Mouse (Mus musculus): ENCODE data around the gene Srbd1.

Srbd1 gene

GRCm38 (mm10) chr17:86145079-86145951 is at the start of gene Srbd1:
TSS of gene Srbd1 (minus strand) at chr17:86145175.
- DNase-seq (ENCODE audit: low spot score): peak; percentile 92

DNA sequence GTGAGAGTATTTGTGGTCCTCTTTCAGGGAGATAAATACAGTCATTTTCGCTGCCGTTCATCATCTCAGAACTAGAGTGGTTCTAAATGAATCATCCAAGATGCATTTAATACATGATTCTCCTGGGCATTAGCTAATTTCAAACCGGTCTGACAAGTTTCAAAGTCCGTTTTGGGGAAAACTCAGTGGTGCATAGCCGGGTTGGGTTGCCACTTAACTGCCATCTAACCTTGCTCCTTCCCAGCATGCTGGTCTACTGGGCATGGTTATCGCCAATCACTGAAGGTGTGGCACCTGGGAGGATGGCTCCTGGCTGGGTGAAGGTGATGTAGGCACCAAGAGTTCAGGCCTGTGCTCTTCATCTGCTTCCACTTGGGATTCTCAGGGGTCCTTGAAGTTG is 49.0 kb upstream of the Srbd1 start:
- DNase-seq (ENCODE audit: low spot score): no peak

DNA sequence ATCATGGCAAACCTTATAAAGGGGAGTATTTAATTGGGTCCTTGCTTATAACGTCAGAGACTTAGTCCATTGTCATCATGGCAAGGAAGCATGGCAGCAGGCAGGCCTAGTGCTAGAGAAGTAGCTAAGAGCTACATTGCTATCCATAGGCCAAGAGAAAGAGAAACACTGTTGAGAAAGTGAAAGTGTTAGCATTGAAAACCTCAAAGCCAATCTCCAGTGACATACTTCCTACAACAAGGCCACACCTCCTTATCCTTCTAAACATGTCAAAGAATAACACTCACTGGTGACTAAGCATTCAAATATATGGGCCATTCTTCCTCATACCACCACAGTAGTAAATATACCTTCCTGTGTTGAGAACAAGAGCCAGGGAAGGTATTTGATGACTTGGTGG is 42.8 kb upstream of the Srbd1 start:
- DNase-seq (ENCODE audit: low spot score): no peak

DNA sequence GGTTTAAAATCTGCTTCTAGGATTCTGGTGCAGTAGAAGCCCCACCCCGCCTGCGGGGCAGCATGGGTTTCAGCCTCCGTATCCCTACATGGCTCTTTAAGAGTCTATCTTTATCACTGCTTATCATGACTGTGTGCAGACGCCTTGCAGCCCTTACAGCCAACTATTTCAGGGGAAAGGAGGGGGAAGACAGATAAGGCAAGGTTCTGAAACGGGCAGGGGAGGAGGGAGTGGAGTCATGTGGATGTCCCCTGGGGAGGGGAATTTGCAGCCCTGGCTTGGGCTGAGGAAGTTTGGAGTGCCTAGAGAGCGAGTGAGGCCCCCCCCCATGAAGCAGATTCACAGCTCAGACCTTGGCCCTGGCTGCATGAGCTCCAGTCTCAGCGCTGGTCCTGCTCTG is 40.6 kb upstream of the Srbd1 start:
- DNase-seq (ENCODE audit: low spot score): peak; percentile 61

DNA sequence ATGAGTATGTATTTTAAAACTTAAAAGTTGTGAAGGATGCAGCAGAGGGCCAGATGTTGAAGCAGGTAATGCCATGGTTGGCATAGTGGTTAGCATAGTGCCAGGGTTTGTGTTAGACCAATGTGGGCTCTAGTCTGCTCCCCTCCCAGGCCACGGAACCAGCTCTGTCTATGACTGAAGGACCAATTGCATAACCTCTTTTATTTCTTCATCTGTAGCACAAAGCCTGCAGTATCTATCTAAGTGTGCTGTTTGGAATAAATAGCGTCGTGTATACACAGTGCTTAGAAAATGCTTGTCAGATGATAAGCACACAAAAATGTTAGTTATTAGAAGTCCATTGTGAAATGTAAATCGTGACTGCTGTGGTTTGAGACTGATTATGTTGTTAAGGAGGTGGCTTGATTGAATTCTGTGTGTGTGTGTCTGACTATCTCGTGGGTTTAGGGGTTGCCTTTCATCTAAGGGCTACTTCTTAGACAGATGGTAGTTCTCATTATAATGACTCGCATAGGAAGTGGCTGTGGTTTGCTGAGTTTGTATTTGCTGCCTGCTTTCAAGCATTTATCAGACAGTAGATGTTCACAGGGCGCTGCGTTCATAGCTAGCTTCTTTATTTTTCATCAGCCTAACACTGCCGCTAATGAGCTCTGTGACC is 39.7 kb upstream of the Srbd1 start:
- no peak for DNase-seq (ENCODE audit: low spot score)

DNA sequence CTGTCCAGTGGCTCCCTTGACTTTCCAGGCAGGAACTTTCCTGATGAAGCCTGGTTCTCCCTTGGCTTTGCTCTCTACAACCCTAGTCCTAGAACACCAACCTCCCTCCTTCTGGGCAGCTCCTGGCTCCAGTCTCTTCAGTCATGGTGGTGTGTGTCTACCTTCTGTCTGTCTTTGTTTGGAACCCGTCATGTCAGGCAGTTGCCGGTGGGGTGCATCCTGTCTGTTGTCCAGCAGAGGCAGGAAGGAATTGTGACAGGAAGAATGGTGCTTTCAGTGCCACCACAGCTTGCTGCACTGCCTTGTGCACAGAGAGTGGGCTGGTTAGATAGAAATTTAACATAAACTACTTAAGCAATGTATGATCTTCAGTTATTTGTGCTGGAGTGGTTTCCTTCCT is 38.8 kb upstream of the Srbd1 start:
- no peak for DNase-seq (ENCODE audit: low spot score)

- DNase-seq (ENCODE audit: low spot score): no peak
Observed at GRCm38 (mm10) chr17:86176722-86177121, 31.7 kb upstream of the Srbd1 start.

- no peak for DNase-seq (ENCODE audit: low spot score)
Observed at GRCm38 (mm10) chr17:86175516-86175915, 30.5 kb upstream of the Srbd1 start.

DNA sequence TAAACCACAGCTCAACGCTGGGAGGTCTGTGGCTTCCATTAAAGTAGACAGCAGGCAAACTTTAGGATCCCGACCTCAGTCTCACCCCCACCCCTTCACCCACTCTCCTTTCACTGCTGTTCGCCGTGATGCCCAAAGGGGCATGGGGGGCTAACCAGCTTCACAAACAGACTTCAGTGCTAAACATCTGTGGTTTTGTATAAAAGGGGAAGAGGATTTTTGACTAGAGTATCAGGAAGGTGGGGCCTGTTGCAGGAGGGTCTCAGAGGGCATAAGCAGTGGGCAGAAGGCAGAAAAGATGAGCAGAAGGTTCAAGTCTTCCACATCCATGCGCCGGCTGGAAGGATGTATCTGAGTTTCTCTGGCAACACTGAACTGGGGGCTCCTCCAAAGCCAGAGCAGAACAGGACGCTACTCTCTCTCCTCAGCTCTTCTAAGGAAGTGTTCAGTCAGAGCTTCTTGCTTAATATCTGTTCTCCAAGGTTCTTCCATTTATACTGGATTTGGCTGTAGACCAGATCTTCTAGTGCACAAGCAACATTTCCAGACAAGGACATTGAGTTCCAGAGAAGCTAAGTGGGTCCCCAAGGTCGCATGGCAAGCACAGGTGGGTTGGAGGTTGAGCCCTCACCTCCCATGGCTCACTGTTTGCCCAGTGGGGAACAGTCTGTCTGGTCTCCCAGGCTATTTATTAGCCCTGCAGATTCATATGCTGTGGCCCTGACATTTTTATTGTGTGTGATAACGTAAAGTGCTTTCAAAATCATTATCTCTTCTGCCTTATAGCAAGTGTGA is 25.4 kb upstream of the Srbd1 start:
- DNase-seq (ENCODE audit: low spot score): no peak

GRCm38 (mm10) chr17:86169092-86169491 is 24.1 kb upstream of the Srbd1 start:
- DNase-seq (ENCODE audit: low spot score): no peak

GRCm38 (mm10) chr17:86168231-86168981 is 23.4 kb upstream of the Srbd1 start:
- DNase-seq (ENCODE audit: low spot score): peak; percentile 25

- DNase-seq (ENCODE audit: low spot score): peak; percentile 89
Observed at GRCm38 (mm10) chr17:86167320-86168230, 22.6 kb upstream of the Srbd1 start, which contains the start of gene Prkce. TSS of gene Prkce (plus strand) at chr17:86167785.

- peak; percentile 83 for DNase-seq (ENCODE audit: low spot score)
Observed at GRCm38 (mm10) chr17:86166567-86167319, 21.8 kb upstream of the Srbd1 start.

GRCm38 (mm10) chr17:86166051-86166566 is 21.1 kb upstream of the Srbd1 start:
- DNase-seq (ENCODE audit: low spot score): no peak

DNA sequence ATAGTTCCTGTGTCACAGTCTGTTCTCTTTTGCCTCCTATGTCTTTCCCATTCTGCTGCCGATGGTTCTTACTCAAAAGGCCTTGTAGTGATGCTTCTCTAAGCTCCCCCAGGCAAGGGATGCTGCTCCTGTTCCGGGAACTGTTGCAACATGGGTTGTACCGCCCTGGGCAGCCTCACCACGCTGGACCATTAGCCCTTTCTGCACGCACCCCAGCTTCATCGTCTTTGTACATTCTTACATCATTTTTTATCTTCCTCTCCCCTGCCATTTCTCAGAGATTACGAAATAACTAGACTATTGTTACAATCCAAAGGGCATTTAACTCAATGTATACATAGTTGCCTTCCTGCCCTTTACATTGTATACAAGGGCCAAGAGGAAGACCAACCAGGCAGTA is 19.4 kb upstream of the Srbd1 start:
- DNase-seq (ENCODE audit: low spot score): no peak

DNA sequence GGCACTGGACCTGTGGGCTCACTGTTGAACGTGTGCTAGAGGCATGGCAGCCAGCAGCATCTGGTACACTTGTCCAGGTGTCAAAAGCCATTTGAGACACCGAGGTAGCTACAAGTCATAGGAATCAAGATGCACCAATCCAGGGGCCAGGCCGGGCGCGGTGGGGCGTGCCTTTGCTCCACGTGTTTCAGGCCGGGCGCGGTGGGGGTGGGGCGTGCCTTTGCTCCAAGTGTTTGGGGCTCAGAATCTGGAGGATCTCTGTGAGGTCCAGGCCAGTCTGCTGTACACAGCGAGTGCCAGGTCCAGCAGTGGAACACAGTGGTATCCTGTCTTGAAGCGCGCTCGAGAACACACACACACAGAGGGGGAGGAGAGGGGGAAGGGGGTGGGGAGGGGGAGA is 17.7 kb upstream of the Srbd1 start:
- DNase-seq (ENCODE audit: low spot score): no peak

GRCm38 (mm10) chr17:86156999-86157398 is 12.0 kb upstream of the Srbd1 start:
- DNase-seq (ENCODE audit: low spot score): no peak

GRCm38 (mm10) chr17:86150867-86151348 is 5.9 kb upstream of the Srbd1 start:
- peak; percentile 84 for DNase-seq (ENCODE audit: low spot score)

DNA sequence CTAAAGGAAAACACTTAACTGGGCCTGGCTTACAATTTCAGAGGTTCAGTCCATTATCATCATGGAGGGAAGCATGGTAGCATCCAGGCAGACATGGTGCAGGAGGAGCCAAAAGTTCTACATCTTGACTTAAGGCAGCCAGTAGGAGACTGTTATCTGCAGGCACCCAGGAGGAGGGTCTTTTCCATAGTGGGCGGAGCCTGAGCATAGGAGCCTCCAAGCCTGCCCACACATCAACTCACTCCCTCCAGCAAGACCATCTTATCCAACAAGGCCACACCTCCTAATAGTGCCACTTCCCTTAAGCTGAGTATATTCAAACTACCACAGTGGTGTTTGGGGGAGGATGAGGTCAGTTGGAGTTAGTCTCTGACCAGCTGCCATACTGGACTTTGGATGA is 4.8 kb upstream of the Srbd1 start:
- DNase-seq (ENCODE audit: low spot score): no peak

Data from yolk sac, embryonic 10.5 days (tissue).